Mouse (Mus musculus) cerebellum, adult 2 months (tissue): ENCODE measurements at regions not wholly inside any gene's neighbourhood (a gene's known extent, or its start where the extent isn't known, plus 50 kb on each side); places are given as distances from the start of the nearest gene placed in this dataset.
"Not testable (repeated sequence)": the region's sequence is repeated elsewhere in the genome, so short reads cannot be mapped to it uniquely, and the experiment has no call there.

ENCODE experiments used
- CTCF ChIP-seq: fragments of 200-500 bp; IDR thresholded peaks from 2 replicates; pipeline ENCODE4 v1.5.1; 2011; ENCODE audit warnings: low read depth, mild to moderate bottlenecking, control low read depth, low read length, moderate library complexity, borderline replicate concordance; ENCODE audit not compliant: insufficient read depth
- POLR2A ChIP-seq: fragments of 200-500 bp; IDR thresholded peaks from 2 replicates; pipeline ENCODE4 v1.6.1; 2011; ENCODE audit warnings: low read length, control low read depth, borderline replicate concordance; ENCODE audit not compliant: insufficient read depth

- not testable (repeated sequence) for TF ChIP-seq CTCF, POLR2A
These were observed 232.9 kb downstream of the Casp12 start for GRCm38 (mm10) chr9:5578168-5578567.
